Mouse (Mus musculus) forebrain, embryonic 13.5 days (tissue): ENCODE results near the gene Mat1a. TPM values are rescaled to one million over a fixed set of nuclear protein-coding genes. Genes with fewer than 3 reads are reported as not detected.

ENCODE experiments used
- ATAC-seq: fragments of 200-750 bp; cut with Nextera tagmentation; 2 replicates; pipeline ENCODE4 v1.8.0; 2017
- H3K27ac ChIP-seq: fragments of 300-500 bp; sonication (generic); 2 replicates; pipeline ENCODE4 v1.5.1; 2015; ENCODE audit warnings: inconsistent platforms, mild to moderate bottlenecking, moderate library complexity
- H3K27me3 ChIP-seq: fragments of 300-500 bp; sonication (generic); 2 replicates; pipeline ENCODE4 v1.6.1; 2015; ENCODE audit warnings: mild to moderate bottlenecking, inconsistent platforms
- H3K36me3 ChIP-seq: fragments of 300-500 bp; sonication (generic); 2 replicates; pipeline ENCODE4 v1.6.1; 2015; ENCODE audit warnings: mild to moderate bottlenecking, inconsistent platforms; ENCODE audit not compliant: poor library complexity, severe bottlenecking
- H3K4me1 ChIP-seq: fragments of 300-500 bp; sonication (generic); 2 replicates; pipeline ENCODE4 v1.6.1; 2015; ENCODE audit warnings: inconsistent platforms
- H3K4me2 ChIP-seq: fragments of 300-500 bp; sonication (generic); 2 replicates; pipeline ENCODE4 v1.6.1; 2015; ENCODE audit warnings: inconsistent platforms, mild to moderate bottlenecking, moderate library complexity
- H3K4me3 ChIP-seq: fragments of 300-500 bp; sonication (generic); 2 replicates; pipeline ENCODE4 v1.5.1; 2015; ENCODE audit warnings: mild to moderate bottlenecking, inconsistent platforms
- H3K9ac ChIP-seq: fragments of 300-500 bp; sonication (generic); 2 replicates; pipeline ENCODE4 v1.6.1; 2015; ENCODE audit warnings: mild to moderate bottlenecking, inconsistent platforms
- H3K9me3 ChIP-seq: fragments of 300-500 bp; sonication (generic); replicated peaks from 2 replicates; pipeline ENCODE4 v1.6.1; 2016; ENCODE audit warnings: inconsistent platforms
- WGBS: fragments of 180-500 bp; shearing (Covaris S2); methylation state at CpG from one replicate; pipeline ENCODE4 v1.1.7; 2015; 5-methylcytosine and 5-hydroxymethylcytosine counted together
- polyA plus RNA-seq: library from polyadenylated mRNA; unstranded; fragments of >200 nt; fragmentation: Nextera tagmentation; extraction: Ambion mirVana; gene quantifications from 2 replicates; pipeline ENCODE4 v1.2.1, GENCODE M21; 2015

Mat1a gene
- polyA plus RNA-seq, 1 experiment from 2014 or later, result not detected

DNA sequence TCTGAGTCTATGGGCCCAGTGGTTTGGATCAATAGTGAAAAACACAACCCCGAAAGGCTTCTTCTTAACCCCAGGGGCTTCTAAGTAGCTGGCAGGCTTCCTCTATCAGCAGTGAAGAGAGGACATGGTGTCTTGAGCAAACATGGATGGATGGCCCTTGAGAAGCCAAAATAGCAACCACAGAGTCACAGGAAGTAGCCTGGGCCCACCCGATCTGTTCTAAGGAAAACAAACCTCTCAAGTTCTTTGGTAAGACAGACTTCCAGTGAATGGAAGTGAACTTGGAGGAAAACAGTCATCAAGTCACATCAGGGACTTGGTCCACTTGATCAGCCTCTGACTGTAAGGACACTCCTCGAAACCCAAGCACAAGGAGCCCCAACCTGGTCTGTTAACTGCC, 42.1 kb downstream of the Mat1a start:
- no peak for ATAC-seq
- Histone ChIP-seq H3K9ac (no peak overlapping the region), H3K27ac (no peak overlapping the region), H3K9me3 (no peaks in the 10 kb centered on the region), H3K4me2 (no peak overlapping the region), H3K27me3 (no peaks in the 10 kb centered on the region), H3K4me3 (no peak overlapping the region), H3K36me3 (no peaks in the 10 kb centered on the region), H3K4me1 (no peaks in the 10 kb centered on the region)
- WGBS, result 87% methylated on average over 3 of the region's 3 CpGs

DNA sequence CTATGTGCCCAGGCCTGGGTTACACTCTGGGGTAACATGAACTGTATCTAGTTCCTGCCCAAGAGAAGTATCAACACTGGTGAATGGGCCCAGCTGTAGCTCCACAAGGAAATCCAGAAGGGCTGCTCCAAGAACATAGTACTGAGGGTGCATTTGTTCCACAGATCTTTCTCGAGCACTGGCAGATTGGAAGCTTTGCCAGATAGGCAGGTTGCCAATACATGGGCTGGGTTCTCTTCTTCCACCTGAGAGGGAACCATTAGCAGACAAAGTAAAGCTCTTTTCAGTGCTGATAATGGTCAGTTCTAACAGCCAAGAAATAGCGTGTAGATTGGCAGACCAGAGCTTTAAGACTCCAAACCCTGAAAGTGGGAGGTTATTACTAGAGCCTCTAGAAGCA, 42.5 kb downstream of the Mat1a start:
- no peak for ATAC-seq
- Histone ChIP-seq H3K9ac (no peak overlapping the region), H3K4me3 (no peak overlapping the region), H3K4me2 (no peak overlapping the region), H3K9me3 (no peaks in the 10 kb centered on the region), H3K36me3 (no peaks in the 10 kb centered on the region), H3K27me3 (no peaks in the 10 kb centered on the region), H3K27ac (no peak overlapping the region), H3K4me1 (no peaks in the 10 kb centered on the region)
- 78% methylated on average over 2 of the region's 2 CpGs for WGBS

DNA sequence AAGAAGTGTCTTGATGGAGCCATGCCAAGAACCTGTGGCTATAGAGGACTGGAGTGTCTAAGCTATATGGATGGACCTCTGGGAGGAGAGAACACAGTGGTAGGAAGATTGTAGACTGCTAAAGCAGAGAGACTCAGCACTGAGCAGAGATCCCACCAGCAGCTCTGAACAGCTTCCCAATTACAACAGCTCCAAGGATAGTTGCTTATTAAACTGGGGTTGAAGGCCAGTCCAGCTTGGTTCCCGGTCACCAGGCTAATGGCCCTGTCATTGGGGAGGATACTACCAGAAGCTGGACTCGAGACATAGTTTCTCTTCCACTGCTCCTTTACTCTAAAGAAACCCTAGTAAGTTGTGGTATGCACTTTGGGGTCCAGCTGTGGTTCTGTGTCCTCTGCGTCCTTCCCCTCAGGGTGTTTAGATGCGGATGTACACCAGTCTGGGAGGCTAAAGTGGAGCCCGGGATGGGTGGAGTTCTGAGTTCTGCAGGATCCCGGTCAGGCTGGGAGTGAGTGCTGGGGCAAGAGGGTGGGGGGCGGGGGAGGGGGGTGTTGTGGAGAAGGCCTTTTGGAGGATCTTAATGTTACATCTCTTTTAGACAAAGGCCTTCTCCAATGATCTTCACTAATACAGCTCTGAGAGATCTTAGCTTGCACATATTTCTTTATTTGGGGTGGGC, 46.5 kb downstream of the Mat1a start, which contains the start of gene Mbl1:
TSS of gene Mbl1 (plus strand) at position 239 of the 679 bp plus-strand sequence.
- H3K4me1 ChIP-seq, result no peaks in the 10 kb centered on the region
- H3K4me2 ChIP-seq, result no peak within 1 kb of the TSS
- ATAC-seq, result no peak
- no peak within 1 kb of the TSS for H3K4me3 ChIP-seq
- no peaks in the 10 kb centered on the region for H3K36me3 ChIP-seq
- H3K27ac ChIP-seq, result no peak within 1 kb of the TSS
- no peaks in the 10 kb centered on the region for H3K27me3 ChIP-seq
- 91% methylated on average over 7 of the region's 7 CpGs for WGBS
- no peaks in the 10 kb centered on the region for H3K9me3 ChIP-seq
- no peak within 1 kb of the TSS for H3K9ac ChIP-seq

DNA sequence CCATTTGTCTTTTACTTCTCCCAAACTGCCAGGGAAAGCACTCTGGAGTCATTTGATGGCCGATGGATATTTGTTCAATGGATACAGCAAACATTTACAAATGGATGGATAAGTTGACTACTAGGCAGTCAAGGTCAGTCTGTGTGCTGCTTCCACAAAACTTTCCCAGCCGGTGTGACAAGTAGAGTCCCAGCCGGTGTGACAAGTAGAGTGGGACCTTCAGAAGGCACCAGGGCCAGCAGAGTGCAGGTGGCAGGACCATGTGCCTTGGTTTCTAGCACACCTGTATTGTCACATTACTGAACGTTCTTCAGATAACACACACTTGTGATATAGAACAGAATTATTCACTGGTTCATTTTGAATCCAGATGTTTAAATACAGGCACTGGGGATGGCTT, 55.2 kb downstream of the Mat1a start:
- H3K27me3 ChIP-seq, result no peaks in the 10 kb centered on the region

DNA sequence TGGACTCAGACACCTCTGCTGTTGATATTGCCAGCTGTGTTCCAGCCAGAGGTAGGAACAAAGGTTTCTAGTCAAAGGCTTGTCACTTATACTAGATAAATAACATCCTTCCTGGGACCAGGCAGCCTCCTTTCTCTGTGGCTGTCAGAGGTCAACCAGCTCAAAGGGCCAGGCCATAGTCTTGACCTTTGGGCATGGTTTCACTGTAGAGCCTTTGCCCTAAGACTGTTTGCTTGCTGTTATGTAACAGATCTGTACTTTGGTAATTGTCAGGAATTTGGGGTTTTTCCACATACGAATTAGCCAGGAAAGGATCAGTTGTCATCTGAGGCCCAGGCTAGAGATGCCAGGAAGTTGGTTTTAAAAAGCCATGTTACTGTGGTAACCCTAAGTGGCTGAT, 55.9 kb downstream of the Mat1a start:
- WGBS, result 59% methylated on average over 1 of the region's 1 CpGs
- ATAC-seq, result no peak
- no peak overlapping the region for H3K4me3 ChIP-seq
- H3K4me1 ChIP-seq, result no peaks in the 10 kb centered on the region
- no peaks in the 10 kb centered on the region for H3K27me3 ChIP-seq
- H3K36me3 ChIP-seq, result no peaks in the 10 kb centered on the region
- no peak overlapping the region for H3K27ac ChIP-seq
- no peak overlapping the region for H3K9ac ChIP-seq
- no peaks in the 10 kb centered on the region for H3K9me3 ChIP-seq
- no peak overlapping the region for H3K4me2 ChIP-seq

More for the DNA sequence above, 55.2 kb downstream of the Mat1a start:
- H3K36me3 ChIP-seq, result no peaks in the 10 kb centered on the region
- H3K4me1 ChIP-seq, result no peaks in the 10 kb centered on the region
- H3K9ac ChIP-seq, result no peak overlapping the region
- no peak overlapping the region for H3K27ac ChIP-seq
- H3K4me3 ChIP-seq, result no peak overlapping the region
- no peak overlapping the region for H3K4me2 ChIP-seq
- H3K9me3 ChIP-seq, result no peaks in the 10 kb centered on the region
- ATAC-seq, result no peak
- 80% methylated on average over 4 of the region's 4 CpGs for WGBS

DNA sequence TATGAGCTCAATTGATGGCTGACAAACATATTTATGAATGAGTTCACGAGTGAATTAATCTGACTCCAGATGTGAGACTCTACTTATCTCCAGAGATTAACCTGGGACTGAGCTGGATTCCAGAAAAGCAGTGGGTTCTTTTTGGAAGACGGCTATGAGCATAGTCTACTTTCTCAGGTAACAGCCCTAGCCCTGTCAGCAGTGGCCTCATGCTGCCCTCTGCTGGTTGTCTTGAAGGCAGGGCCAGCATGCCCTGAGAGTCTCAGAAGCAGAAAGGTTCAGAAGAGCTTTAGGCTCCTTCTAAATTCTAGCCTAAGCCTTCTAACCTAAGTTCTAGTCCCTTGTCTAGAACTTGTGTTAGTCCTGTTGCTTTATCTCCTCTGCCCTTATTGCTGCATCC, 57.8 kb downstream of the Mat1a start:
- H3K36me3 ChIP-seq, result no peaks in the 10 kb centered on the region
- H3K4me2 ChIP-seq, result no peak overlapping the region
- peak; percentile 38; the same call in 1 of the 2 replicates for ATAC-seq
- no peaks in the 10 kb centered on the region for H3K9me3 ChIP-seq
- WGBS, result 20% methylated on average over 2 of the region's 2 CpGs
- no peak overlapping the region for H3K4me3 ChIP-seq
- H3K9ac ChIP-seq, result no peak overlapping the region
- H3K4me1 ChIP-seq, result no peaks in the 10 kb centered on the region
- no peaks in the 10 kb centered on the region for H3K27me3 ChIP-seq
- H3K27ac ChIP-seq, result no peak overlapping the region

DNA sequence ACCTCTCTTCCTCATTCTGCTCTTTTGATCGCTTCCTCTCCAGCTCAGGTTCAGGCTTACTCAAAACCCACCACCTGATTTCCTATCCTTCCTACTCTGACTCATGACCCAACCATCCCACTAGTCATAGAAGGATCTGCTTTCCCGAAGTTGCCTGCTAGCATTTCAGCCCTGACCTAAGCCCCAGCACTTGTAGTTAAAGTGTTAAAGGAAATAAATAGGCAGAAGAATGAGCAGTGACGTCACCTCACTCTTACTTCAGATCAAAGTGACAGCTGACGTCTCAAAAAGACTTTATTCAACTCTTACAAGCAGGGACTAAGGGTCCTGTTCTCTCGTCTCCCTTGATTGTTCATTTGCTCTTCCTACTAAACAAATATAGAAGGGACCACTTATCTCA, 62.4 kb downstream of the Mat1a start:
- Histone ChIP-seq H3K27ac (no peak overlapping the region), H3K9me3 (no peaks in the 10 kb centered on the region), H3K9ac (no peak overlapping the region), H3K4me2 (no peak overlapping the region), H3K4me3 (no peak overlapping the region), H3K36me3 (no peaks in the 10 kb centered on the region), H3K4me1 (no peaks in the 10 kb centered on the region), H3K27me3 (no peaks in the 10 kb centered on the region)
- 50% methylated on average over 5 of the region's 5 CpGs for WGBS
- no peak for ATAC-seq

DNA sequence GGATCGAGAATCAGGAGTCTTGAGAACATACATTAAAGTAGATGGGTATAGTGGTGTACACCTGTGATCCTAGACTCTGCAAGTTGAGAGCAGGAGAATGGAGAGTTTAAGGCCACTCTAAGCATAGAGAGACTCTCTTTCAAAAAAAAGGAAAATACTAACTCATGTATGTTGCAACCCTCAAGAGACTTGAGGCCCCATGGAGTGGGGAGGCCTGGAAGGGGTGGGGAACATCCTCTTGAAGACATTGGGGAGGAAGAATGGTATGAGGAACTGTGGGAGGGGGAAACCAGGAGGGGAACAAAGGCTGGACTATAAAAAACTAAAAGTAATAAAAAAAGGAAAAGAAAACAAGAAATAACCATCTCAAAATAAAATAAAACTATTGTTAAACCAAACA, 63.7 kb downstream of the Mat1a start:
- Histone ChIP-seq H3K27me3 (no peaks in the 10 kb centered on the region), H3K4me3 (no peak overlapping the region), H3K4me2 (no peak overlapping the region), H3K4me1 (no peaks in the 10 kb centered on the region), H3K27ac (no peak overlapping the region), H3K9ac (no peak overlapping the region), H3K9me3 (no peaks in the 10 kb centered on the region), H3K36me3 (no peaks in the 10 kb centered on the region)
- 90% methylated on average over 1 of the region's 1 CpGs for WGBS
- no peak for ATAC-seq

DNA sequence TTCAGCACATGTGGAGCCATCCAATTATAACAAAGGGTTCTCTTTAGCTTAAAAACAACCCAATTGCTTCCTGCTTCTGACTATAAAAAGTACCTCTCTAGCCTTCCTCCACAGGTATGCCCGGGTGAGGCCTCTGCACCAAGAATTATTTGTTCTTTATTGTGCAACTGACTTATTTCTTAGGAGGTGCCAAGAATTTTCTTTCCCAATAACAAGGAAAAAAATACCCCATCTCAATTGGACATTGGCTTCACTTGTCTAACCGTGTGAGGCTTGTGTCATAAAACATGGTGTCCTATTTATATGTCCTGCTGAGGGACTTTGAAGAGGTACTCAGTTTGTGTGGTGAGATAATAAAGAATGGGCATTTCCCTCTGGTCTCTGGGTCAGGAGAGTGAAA, 65.7 kb downstream of the Mat1a start:
- no peak for ATAC-seq
- Histone ChIP-seq H3K27ac (no peak overlapping the region), H3K27me3 (no peaks in the 10 kb centered on the region), H3K9me3 (no peaks in the 10 kb centered on the region), H3K4me3 (no peak overlapping the region), H3K4me1 (no peaks in the 10 kb centered on the region), H3K9ac (no peak overlapping the region), H3K36me3 (no peaks in the 10 kb centered on the region), H3K4me2 (no peak overlapping the region)
- WGBS, result 85% methylated on average over 2 of the region's 2 CpGs

Other genes with a start within 250 kb of the Mat1a start
- 2.3 and 2.4 TPM in 2 replicates for gene Sh2d4b, start 211.8 kb upstream of the Mat1a start, polyA plus RNA-seq
- 84.1 and 88.2 TPM in 2 replicates for gene Tspan14, start 138.2 kb upstream of the Mat1a start, polyA plus RNA-seq
- gene Fam213a, start 91.2 kb upstream of the Mat1a start, polyA plus RNA-seq, result 49.7 and 57.8 TPM in 2 replicates
- 0.21 and 0.44 TPM in 2 replicates for gene Dydc2, start 35.8 kb upstream of the Mat1a start, polyA plus RNA-seq
- 0.28 TPM in 1 of 2 replicates, not detected in the other for gene Dydc1, start 32.1 kb upstream of the Mat1a start, polyA plus RNA-seq
- gene Sftpa1, start 26.7 kb downstream of the Mat1a start, polyA plus RNA-seq, result not detected in 2 replicates
- not detected in 2 replicates for gene Mbl1, start 46.4 kb downstream of the Mat1a start, polyA plus RNA-seq
- not detected in 2 replicates for gene Sftpd, start 80.1 kb downstream of the Mat1a start, polyA plus RNA-seq
- gene Gm2832, start 173.8 kb downstream of the Mat1a start, polyA plus RNA-seq, result not detected in 2 replicates
- not detected in 2 replicates for gene Gm5798, start 243.6 kb downstream of the Mat1a start, polyA plus RNA-seq